14 mouse cellular contexts compared by ENCODE assay signal in genomic region chr16:35802163-35802562, GRCm38 (mm10).
"Had no signal": no experiment of that assay in that cellular context is flagged by ENCODE, and none has a peak within 500 bp of the region (broad histone marks: within the 10 kb centered on the region; RNA-seq: fewer than 3 reads in every experiment).

No protein-coding gene starts in this region.

- ATAC-seq: intestine, postnatal 0 days had no signal

- H3K27ac ChIP-seq: limb, embryonic 13.5 days; midbrain, embryonic 10.5 days; neural tube, embryonic 13.5 days; stomach, embryonic 15.5 days had no signal

- H3K4me1 ChIP-seq: limb, embryonic 13.5 days; midbrain, embryonic 10.5 days; neural tube, embryonic 13.5 days; stomach, embryonic 15.5 days had no signal

- H3K4me3 ChIP-seq: limb, embryonic 13.5 days; midbrain, embryonic 10.5 days; neural tube, embryonic 13.5 days; stomach, embryonic 15.5 days had no signal

- H3K27me3 ChIP-seq: limb, embryonic 13.5 days; neural tube, embryonic 13.5 days; stomach, embryonic 15.5 days had no signal

- H3K9ac ChIP-seq: limb, embryonic 13.5 days; neural tube, embryonic 13.5 days; stomach, embryonic 15.5 days had no signal

- H3K9me3 ChIP-seq: midbrain, embryonic 10.5 days; stomach, embryonic 15.5 days had no signal

- DNase-seq: kidney, adult 8-10 months; kidney, postnatal 36 days; layer of hippocampus, adult 9-11 months; layer of hippocampus, postnatal 36 days; midbrain, embryonic 14.5 days; right cerebral cortex, postnatal 14 days; thymus, adult 2 months; thymus, postnatal 36 days had no signal

- H3K4me2 ChIP-seq: limb, embryonic 13.5 days; liver, embryonic 11.5 days; neural tube, embryonic 13.5 days; stomach, embryonic 15.5 days had no signal
